Mouse (Mus musculus): ENCODE measurements around the gene Slc1a2.

Slc1a2 gene

DNA sequence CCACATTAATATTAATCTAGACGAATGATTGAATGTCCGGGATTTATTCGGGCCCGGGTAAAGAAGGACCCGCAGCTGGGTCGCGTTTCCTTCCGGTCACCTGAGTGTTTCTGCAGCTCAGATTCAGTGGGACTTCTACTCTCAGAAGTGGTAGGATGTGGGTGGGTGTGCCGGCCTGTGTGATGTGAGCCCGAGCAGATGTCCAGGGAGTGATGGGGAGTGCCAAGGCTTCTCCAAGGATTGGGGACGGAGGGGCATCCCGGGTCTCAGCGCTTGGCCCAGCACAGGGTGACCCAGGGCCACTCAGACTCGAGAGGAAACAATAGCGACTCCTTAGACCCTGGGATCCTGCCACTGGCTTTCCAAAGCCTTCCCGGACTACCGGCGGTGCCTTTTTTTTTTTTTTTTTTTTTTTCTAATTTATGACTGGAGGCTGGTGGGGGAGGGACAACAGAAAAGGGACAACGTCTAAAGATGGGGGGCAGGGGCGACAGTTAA, at the start of gene Slc1a2:
Gene Slc1a2 (plus strand): TSS at position 497 of the 498 bp plus-strand sequence.
- Histone ChIP-seq H3K36me3 (ENCODE audit: control insufficient read depth, insufficient read depth, low read length, poor library complexity, severe bottlenecking) (no peaks in the 10 kb centered on the region), H3K27me3 (ENCODE audit: control insufficient read depth, insufficient read depth, low read length, poor library complexity, severe bottlenecking) (peaks cover 4% of the 10 kb centered on the region; the same call in 1 of the 2 replicates)
- DNase-seq (ENCODE audit: low read depth, low spot score), result no peak

GRCm38 (mm10) chr2:102610485-102610884, 48.0 kb upstream of the Slc1a2 start:
- H3K27me3 ChIP-seq (ENCODE audit: control insufficient read depth, insufficient read depth, low read length, poor library complexity, severe bottlenecking), result no peaks in the 10 kb centered on the region
- no peaks in the 10 kb centered on the region for H3K36me3 ChIP-seq (ENCODE audit: control insufficient read depth, insufficient read depth, low read length, poor library complexity, severe bottlenecking)
- DNase-seq (ENCODE audit: low read depth, low spot score), result no peak

GRCm38 (mm10) chr2:102616637-102617036, 41.8 kb upstream of the Slc1a2 start:
- Histone ChIP-seq H3K36me3 (ENCODE audit: control insufficient read depth, insufficient read depth, low read length, poor library complexity, severe bottlenecking) (no peaks in the 10 kb centered on the region), H3K27me3 (ENCODE audit: control insufficient read depth, insufficient read depth, low read length, poor library complexity, severe bottlenecking) (no peaks in the 10 kb centered on the region)
- no peak for DNase-seq (ENCODE audit: low read depth, low spot score)

- no peak for DNase-seq (ENCODE audit: low read depth, low spot score)
- Histone ChIP-seq H3K36me3 (ENCODE audit: control insufficient read depth, insufficient read depth, low read length, poor library complexity, severe bottlenecking) (no peaks in the 10 kb centered on the region), H3K27me3 (ENCODE audit: control insufficient read depth, insufficient read depth, low read length, poor library complexity, severe bottlenecking) (no peaks in the 10 kb centered on the region)
Observed at GRCm38 (mm10) chr2:102620744-102621429, 37.6 kb upstream of the Slc1a2 start.

- no peak for DNase-seq (ENCODE audit: low read depth, low spot score)
Observed at GRCm38 (mm10) chr2:102622176-102622575, 36.3 kb upstream of the Slc1a2 start.

DNA sequence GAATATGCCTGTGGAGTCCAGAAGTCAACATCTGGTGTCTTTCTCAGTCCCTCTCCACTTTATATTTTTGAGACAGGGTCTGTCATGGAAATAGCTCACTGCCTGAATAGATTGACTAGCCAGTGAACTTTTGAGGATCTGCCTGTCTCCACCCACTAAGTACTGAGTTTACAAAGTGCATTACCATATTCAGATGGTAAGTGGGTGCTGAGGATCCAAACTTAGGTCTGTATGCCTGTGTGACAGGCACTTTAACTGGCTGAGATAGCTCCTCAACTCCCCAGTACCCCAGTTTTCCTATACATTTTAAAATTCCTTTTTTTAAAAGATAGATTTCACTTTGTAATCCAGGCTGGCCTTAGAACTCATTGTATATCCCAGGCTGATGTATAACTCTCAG, 35.5 kb upstream of the Slc1a2 start:
- no peak for DNase-seq (ENCODE audit: low read depth, low spot score)
- Histone ChIP-seq H3K27me3 (ENCODE audit: control insufficient read depth, insufficient read depth, low read length, poor library complexity, severe bottlenecking) (no peaks in the 10 kb centered on the region), H3K36me3 (ENCODE audit: control insufficient read depth, insufficient read depth, low read length, poor library complexity, severe bottlenecking) (no peaks in the 10 kb centered on the region)

More at GRCm38 (mm10) chr2:102622176-102622575, 36.3 kb upstream of the Slc1a2 start:
- H3K27me3 ChIP-seq (ENCODE audit: control insufficient read depth, insufficient read depth, low read length, poor library complexity, severe bottlenecking), result no peaks in the 10 kb centered on the region
- no peaks in the 10 kb centered on the region for H3K36me3 ChIP-seq (ENCODE audit: control insufficient read depth, insufficient read depth, low read length, poor library complexity, severe bottlenecking)

DNA sequence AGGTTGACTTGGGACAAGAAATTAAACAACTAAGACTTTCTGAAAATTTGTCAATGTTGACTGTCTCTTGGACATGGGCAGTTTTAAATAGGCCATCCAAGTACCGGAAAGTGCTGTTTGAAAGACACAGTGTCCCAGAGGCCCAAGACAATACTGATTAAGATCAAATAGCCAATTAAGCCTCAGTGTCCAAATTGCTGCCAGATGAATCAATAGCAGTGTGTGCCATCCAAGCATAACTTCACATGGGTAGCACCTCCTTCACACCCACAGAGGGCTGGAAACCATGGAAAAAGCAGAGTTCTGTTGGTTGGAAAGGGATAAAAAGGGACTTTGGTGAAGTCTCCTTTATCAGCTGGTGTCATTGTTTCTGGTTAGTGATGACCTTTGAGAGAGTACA, 33.9 kb upstream of the Slc1a2 start:
- no peaks in the 10 kb centered on the region for H3K27me3 ChIP-seq (ENCODE audit: control insufficient read depth, insufficient read depth, low read length, poor library complexity, severe bottlenecking)
- DNase-seq (ENCODE audit: low read depth, low spot score), result no peak
- H3K36me3 ChIP-seq (ENCODE audit: control insufficient read depth, insufficient read depth, low read length, poor library complexity, severe bottlenecking), result no peaks in the 10 kb centered on the region

DNA sequence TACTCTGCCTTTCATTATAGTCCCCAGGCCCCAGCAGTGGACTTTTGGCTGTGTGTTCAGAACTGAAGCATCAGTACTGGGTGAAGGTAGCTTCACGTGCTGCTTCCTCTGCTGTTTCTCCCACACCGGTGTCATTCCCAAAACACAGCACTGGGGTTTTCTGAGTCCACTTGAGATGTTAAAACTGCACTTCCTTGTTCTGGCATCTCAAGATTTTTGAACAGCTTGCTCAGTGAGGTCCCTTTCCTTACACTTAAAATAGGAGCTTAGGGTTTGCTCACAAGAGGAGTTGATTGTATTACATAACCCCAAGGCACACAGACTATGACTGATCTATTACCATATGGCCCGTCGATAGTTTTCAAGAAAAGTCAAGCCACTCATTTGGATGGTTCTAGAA, 26.1 kb upstream of the Slc1a2 start:
- no peaks in the 10 kb centered on the region for H3K27me3 ChIP-seq (ENCODE audit: control insufficient read depth, insufficient read depth, low read length, poor library complexity, severe bottlenecking)
- H3K36me3 ChIP-seq (ENCODE audit: control insufficient read depth, insufficient read depth, low read length, poor library complexity, severe bottlenecking), result no peaks in the 10 kb centered on the region
- DNase-seq (ENCODE audit: low read depth, low spot score), result no peak

DNA sequence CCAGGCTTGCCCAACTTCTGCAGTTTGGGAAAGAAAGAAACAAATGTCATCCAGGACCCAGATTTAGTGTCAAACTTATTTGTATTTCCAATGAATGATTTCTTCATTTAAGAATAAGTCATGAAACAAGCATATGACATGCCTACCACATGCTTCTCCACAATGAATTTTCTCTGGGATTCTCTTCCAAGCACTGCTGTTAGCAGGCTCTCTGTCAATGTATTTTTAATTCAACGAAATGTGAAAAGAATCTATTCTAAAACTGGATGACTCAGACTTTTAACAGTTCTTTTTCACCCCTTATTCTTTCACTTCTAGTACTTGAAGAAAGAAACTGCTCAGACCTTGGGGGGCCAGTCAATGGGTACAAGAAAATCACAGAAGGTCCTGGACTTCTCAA, 24.4 kb upstream of the Slc1a2 start:
- no peaks in the 10 kb centered on the region for H3K27me3 ChIP-seq (ENCODE audit: control insufficient read depth, insufficient read depth, low read length, poor library complexity, severe bottlenecking)
- no peak for DNase-seq (ENCODE audit: low read depth, low spot score)
- no peaks in the 10 kb centered on the region for H3K36me3 ChIP-seq (ENCODE audit: control insufficient read depth, insufficient read depth, low read length, poor library complexity, severe bottlenecking)

DNA sequence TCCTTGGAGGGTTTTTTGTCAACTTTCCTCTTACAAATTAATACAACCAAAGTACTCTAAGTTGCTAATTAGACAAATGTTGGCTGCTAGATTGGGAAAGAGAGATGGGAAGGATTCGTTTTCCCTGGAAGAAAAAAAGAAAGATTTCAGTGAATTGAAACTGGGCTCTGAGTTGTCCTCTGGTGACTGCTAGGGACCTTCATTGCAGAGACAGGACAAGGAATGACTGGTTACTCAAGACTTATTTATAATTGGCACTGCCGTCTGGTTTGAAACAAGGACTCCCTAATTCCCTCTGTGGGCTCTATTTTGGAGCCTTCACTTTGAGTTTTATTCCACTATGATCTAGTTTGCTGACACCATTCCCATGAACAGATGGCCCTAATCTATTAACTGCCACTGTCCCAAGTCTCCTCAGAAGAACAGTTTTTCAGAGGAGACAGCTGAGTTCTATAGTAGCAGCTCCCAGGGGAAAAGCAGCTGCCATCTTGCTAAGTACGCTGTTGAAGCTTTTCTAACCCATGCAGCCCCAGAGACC, 22.9 kb upstream of the Slc1a2 start:
- no peaks in the 10 kb centered on the region for H3K27me3 ChIP-seq (ENCODE audit: control insufficient read depth, insufficient read depth, low read length, poor library complexity, severe bottlenecking)
- no peak for DNase-seq (ENCODE audit: low read depth, low spot score)
- no peaks in the 10 kb centered on the region for H3K36me3 ChIP-seq (ENCODE audit: control insufficient read depth, insufficient read depth, low read length, poor library complexity, severe bottlenecking)

DNA sequence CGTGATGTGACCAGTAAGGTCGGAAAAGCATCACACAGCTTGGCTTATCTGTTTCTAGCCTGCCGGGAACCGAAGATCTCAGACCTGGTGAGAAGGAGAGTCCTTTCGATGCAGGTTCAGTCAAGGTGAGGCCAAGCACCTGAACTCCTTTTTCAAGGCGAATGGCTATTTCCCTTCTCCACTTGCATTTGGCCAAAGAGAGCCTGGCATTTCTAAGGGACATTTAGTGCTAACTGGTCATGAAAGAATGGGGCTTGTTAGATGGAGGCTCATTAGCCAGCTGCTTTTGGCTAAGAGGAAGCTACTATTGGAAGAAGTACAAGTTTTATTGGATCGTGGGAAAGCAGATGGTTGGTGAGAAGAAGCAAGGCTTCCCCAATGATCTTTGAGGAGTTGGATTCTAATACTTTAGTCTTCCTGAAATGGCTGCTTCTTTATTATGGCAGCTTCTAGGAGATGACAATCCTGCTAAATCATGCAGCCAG, 22.3 kb upstream of the Slc1a2 start:
- DNase-seq (ENCODE audit: low read depth, low spot score), result no peak
- Histone ChIP-seq H3K27me3 (ENCODE audit: control insufficient read depth, insufficient read depth, low read length, poor library complexity, severe bottlenecking) (no peaks in the 10 kb centered on the region), H3K36me3 (ENCODE audit: control insufficient read depth, insufficient read depth, low read length, poor library complexity, severe bottlenecking) (no peaks in the 10 kb centered on the region)

DNA sequence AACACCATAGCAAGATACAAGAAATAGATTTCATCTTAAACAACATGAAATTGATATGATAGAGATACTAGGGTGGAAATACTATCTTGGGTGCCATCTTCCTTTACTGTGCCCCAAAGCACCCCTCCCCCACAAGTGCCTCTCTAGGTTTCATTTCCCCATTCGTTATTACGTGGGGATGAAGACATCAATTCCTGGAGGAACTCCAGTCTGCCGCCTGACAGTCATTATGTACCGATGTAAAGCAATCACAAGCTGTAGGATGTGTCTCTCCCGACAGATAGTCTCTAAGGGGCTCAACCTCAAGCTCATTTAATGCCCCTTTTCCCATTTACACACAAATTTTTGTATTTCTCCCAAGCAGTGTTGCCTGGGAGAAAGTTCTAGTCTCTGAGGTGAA, 20.3 kb upstream of the Slc1a2 start:
- peak; percentile 35 for DNase-seq (ENCODE audit: low read depth, low spot score)

DNA sequence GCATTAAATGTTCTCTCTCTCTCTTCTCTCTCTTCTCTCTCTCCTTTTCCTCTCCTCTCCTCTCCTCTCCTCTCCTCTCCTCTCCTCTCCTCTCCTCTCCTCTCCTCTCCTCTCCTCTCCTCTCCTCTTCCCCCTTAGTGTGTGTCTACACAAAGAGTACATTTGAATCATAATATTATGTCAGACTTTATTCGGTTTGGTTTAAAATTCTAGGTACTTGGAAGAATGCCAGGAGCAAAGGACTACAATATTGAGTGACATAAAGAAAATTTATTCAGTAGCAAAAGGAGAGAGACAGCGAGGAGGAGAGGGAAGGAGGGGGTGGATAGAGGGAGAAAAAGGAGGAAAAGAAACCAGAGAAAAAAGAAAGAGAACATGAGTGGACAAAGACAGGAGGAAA, 19.8 kb upstream of the Slc1a2 start:
- Histone ChIP-seq H3K27me3 (ENCODE audit: control insufficient read depth, insufficient read depth, low read length, poor library complexity, severe bottlenecking) (no peaks in the 10 kb centered on the region), H3K36me3 (ENCODE audit: control insufficient read depth, insufficient read depth, low read length, poor library complexity, severe bottlenecking) (no peaks in the 10 kb centered on the region)
- no peak for DNase-seq (ENCODE audit: low read depth, low spot score)

More for the DNA sequence above, 20.3 kb upstream of the Slc1a2 start:
- no peaks in the 10 kb centered on the region for H3K36me3 ChIP-seq (ENCODE audit: control insufficient read depth, insufficient read depth, low read length, poor library complexity, severe bottlenecking)
- H3K27me3 ChIP-seq (ENCODE audit: control insufficient read depth, insufficient read depth, low read length, poor library complexity, severe bottlenecking), result no peaks in the 10 kb centered on the region

GRCm38 (mm10) chr2:102648845-102649500, 9.5 kb upstream of the Slc1a2 start:
- no peaks in the 10 kb centered on the region for H3K27me3 ChIP-seq (ENCODE audit: control insufficient read depth, insufficient read depth, low read length, poor library complexity, severe bottlenecking)
- H3K36me3 ChIP-seq (ENCODE audit: control insufficient read depth, insufficient read depth, low read length, poor library complexity, severe bottlenecking), result no peaks in the 10 kb centered on the region
- no peak for DNase-seq (ENCODE audit: low read depth, low spot score)

DNA sequence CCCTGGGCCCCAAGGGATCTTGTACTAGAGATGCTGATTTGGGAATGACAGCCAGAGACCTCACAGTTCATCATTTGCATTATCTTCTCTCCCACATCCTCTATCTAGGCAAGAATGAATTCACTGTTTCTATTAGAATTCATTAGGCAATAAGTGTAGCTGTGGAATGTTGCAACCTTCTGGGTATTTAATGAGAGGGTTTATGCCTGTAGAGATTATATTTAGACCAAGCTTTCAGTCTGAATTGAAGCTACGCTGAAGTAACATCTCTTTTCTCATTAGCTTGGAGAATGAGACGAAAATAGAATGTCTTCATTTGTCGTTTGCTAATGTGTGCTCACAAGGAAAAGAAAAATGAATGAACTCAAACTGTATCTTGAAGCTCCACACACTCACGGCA, 8.1 kb upstream of the Slc1a2 start:
- no peaks in the 10 kb centered on the region for H3K36me3 ChIP-seq (ENCODE audit: control insufficient read depth, insufficient read depth, low read length, poor library complexity, severe bottlenecking)
- H3K27me3 ChIP-seq (ENCODE audit: control insufficient read depth, insufficient read depth, low read length, poor library complexity, severe bottlenecking), result no peaks in the 10 kb centered on the region
- no peak for DNase-seq (ENCODE audit: low read depth, low spot score)

Data from splenic B cell, adult 2 months (primary cell).